Mouse (Mus musculus): ENCODE results near the gene A430078G23Rik. TPM values are rescaled to one million over a fixed set of nuclear protein-coding genes. Genes with fewer than 3 reads are reported as not detected.
"Not testable (repeated sequence)": the region's sequence is repeated elsewhere in the genome, so short reads cannot be mapped to it uniquely, and the experiment has no call there.

Gene A430078G23Rik
- total and polyA plus RNA-seq, 3 experiments, result 2.8 to 3.8 TPM; not detected in 1

GRCm38 (mm10) chr8:3319267-3319666 lies 33.9 kb upstream of the A430078G23Rik start:
- DNase-seq (ENCODE audit: low read depth, low spot score); H3K27ac ChIP-seq (ENCODE audit: control insufficient read depth, low read depth, low read length); H3K27me3 ChIP-seq (ENCODE audit: control insufficient read depth in 1 of 2, insufficient read depth in 2 of 2, low read length in 2 of 2); H3K36me3 ChIP-seq (ENCODE audit: control insufficient read depth in 1 of 2, insufficient read depth in 2 of 2, low read length in 2 of 2); H3K79me2 ChIP-seq (ENCODE audit: control insufficient read depth, insufficient read depth, low read length, poor library complexity); H3K4me1 ChIP-seq (ENCODE audit: control insufficient read depth in 1 of 2, insufficient read depth in 2 of 2, low read length in 2 of 2); H3K9me3 ChIP-seq (replicated peaks; ENCODE audit: insufficient read depth, low read length); H3K4me3 ChIP-seq (ENCODE audit: control insufficient read depth in 1 of 2, insufficient read depth in 1 of 2, low read depth in 2 of 2, low read length in 2 of 2); H3K9ac ChIP-seq (ENCODE audit: control insufficient read depth, low read depth, low read length, poor library complexity, severe bottlenecking): not testable (repeated sequence)
- TF ChIP-seq TBP (IDR thresholded peaks at IDR 0.05; ENCODE audit: low read depth, low read length), result peak; percentile 52; the same call in 1 of the 2 replicates

GRCm38 (mm10) chr8:3324253-3324652 lies 29.0 kb upstream of the A430078G23Rik start:
- no peaks in the 10 kb centered on the region for H3K27me3 ChIP-seq (ENCODE audit: control insufficient read depth in 1 of 2, insufficient read depth in 2 of 2, low read length in 2 of 2)
- H3K9ac ChIP-seq (ENCODE audit: control insufficient read depth, low read depth, low read length, poor library complexity, severe bottlenecking), result no peak overlapping the region
- H3K4me3 ChIP-seq (ENCODE audit: control insufficient read depth in 1 of 2, insufficient read depth in 1 of 2, low read depth in 2 of 2, low read length in 2 of 2), result no peak overlapping the region
- no peaks in the 10 kb centered on the region for H3K9me3 ChIP-seq (replicated peaks; ENCODE audit: insufficient read depth, low read length)
- peak; percentile 68 for DNase-seq (ENCODE audit: low read depth, low spot score)
- H3K36me3 ChIP-seq (ENCODE audit: control insufficient read depth in 1 of 2, insufficient read depth in 2 of 2, low read length in 2 of 2), result peaks cover 0 to 6% of the 10 kb centered on the region in 2 experiments; a peak in 2 of 4 replicates
- peak overlapping the region; percentile 46 for H3K27ac ChIP-seq (ENCODE audit: control insufficient read depth, low read depth, low read length)
- TF ChIP-seq CTCF (IDR thresholded peaks at IDR 0.05 in 2 of 3, conservative IDR thresholded peaks at IDR 0.05 in 1 of 3; ENCODE audit: control insufficient read depth in 1 of 3, insufficient read depth in 1 of 3, low read depth in 2 of 3, low read length in 3 of 3, poor library complexity in 1 of 3, severe bottlenecking in 1 of 3), result no peak
- TF ChIP-seq ETS1 (IDR thresholded peaks at IDR 0.05; ENCODE audit: low read depth, low read length), result peak; percentile 19; the same call in 1 of the 2 replicates
- TF ChIP-seq JUND (IDR thresholded peaks at IDR 0.05; ENCODE audit: low read depth, low read length), result 0 out of 2 replicates have a peak, but pooled peaks have one; percentile 60
- peak in 1 of 2 experiments; percentile 53; a peak in 2 of 4 replicates for TF ChIP-seq EP300 (IDR thresholded peaks at IDR 0.05; ENCODE audit: low read depth in 1 of 2, low read length in 2 of 2)
- peak; percentile 44 for TF ChIP-seq GATA1 (IDR thresholded peaks at IDR 0.05; ENCODE audit: low read depth, low read length)
- H3K79me2 ChIP-seq (ENCODE audit: control insufficient read depth, insufficient read depth, low read length, poor library complexity), result no peaks in the 10 kb centered on the region
- H3K4me1 ChIP-seq (ENCODE audit: control insufficient read depth in 1 of 2, insufficient read depth in 2 of 2, low read length in 2 of 2), result peaks cover 0 to 8% of the 10 kb centered on the region in 2 experiments; a peak in 1 of 4 replicates

- H3K9me3 ChIP-seq (replicated peaks; ENCODE audit: insufficient read depth, low read length), result no peaks in the 10 kb centered on the region
- H3K79me2 ChIP-seq (ENCODE audit: control insufficient read depth, insufficient read depth, low read length, poor library complexity), result no peaks in the 10 kb centered on the region
- no peak overlapping the region for H3K4me3 ChIP-seq (ENCODE audit: control insufficient read depth in 1 of 2, insufficient read depth in 1 of 2, low read depth in 2 of 2, low read length in 2 of 2)
- no peaks in the 10 kb centered on the region for H3K27me3 ChIP-seq (ENCODE audit: control insufficient read depth in 1 of 2, insufficient read depth in 2 of 2, low read length in 2 of 2)
- TF ChIP-seq POLR2AphosphoS5 (IDR thresholded peaks at IDR 0.05; ENCODE audit: borderline replicate concordance, low read depth, low read length), result no peak
- TF ChIP-seq RAD21 (IDR thresholded peaks at IDR 0.05; ENCODE audit: low read depth, low read length), result no peak
- TF ChIP-seq RCOR1 (IDR thresholded peaks at IDR 0.05; ENCODE audit: low read depth, low read length), result no peak
- TF ChIP-seq ZMIZ1 (IDR thresholded peaks at IDR 0.05; ENCODE audit: low read depth, low read length), result no peak
- no peak for TF ChIP-seq GATA1 (IDR thresholded peaks at IDR 0.05; ENCODE audit: low read depth, low read length)
- no peak for TF ChIP-seq EP300 (IDR thresholded peaks at IDR 0.05; ENCODE audit: low read depth in 1 of 2, low read length in 2 of 2)
- TF ChIP-seq ZKSCAN1 (IDR thresholded peaks at IDR 0.05; ENCODE audit: low read depth, low read length), result no peak
- no peak for TF ChIP-seq ZNF384 (IDR thresholded peaks at IDR 0.05; ENCODE audit: low read depth, low read length)
- no peak for TF ChIP-seq HCFC1 (IDR thresholded peaks at IDR 0.05; ENCODE audit: low read depth, low read length)
- peaks cover 0 to 6% of the 10 kb centered on the region in 2 experiments; a peak in 2 of 4 replicates for H3K36me3 ChIP-seq (ENCODE audit: control insufficient read depth in 1 of 2, insufficient read depth in 2 of 2, low read length in 2 of 2)
- peaks cover 0 to 8% of the 10 kb centered on the region in 2 experiments; a peak in 1 of 4 replicates for H3K4me1 ChIP-seq (ENCODE audit: control insufficient read depth in 1 of 2, insufficient read depth in 2 of 2, low read length in 2 of 2)
- no peak overlapping the region for H3K27ac ChIP-seq (ENCODE audit: control insufficient read depth, low read depth, low read length)
- no peak for DNase-seq (ENCODE audit: low read depth, low spot score)
- H3K9ac ChIP-seq (ENCODE audit: control insufficient read depth, low read depth, low read length, poor library complexity, severe bottlenecking), result no peak overlapping the region
Measured at GRCm38 (mm10) chr8:3327056-3327455, 26.2 kb upstream of the A430078G23Rik start.
